ENCODE assay signal across 26 mouse cellular contexts in genomic region chr5:102626671-102627070, GRCm38 (mm10).
DNase-seq lines count a peak whose midpoint lies in the region; ATAC-seq and TF ChIP-seq lines count a peak whose summit lies in the region.
"Had no signal": no experiment of that assay in that cellular context is flagged by ENCODE, and none has a peak within 500 bp of the region (broad histone marks: within the 10 kb centered on the region; RNA-seq: fewer than 3 reads in every experiment).

No protein-coding gene starts in this region.

- no peaks in the 10 kb centered on the region for H3K27me3 ChIP-seq in midbrain, embryonic 14.5 days (ENCODE audit: control insufficient read depth, insufficient read depth, low read length)
- H3K27me3 ChIP-seq: embryonic facial prominence, embryonic 13.5 days; forebrain, embryonic 12.5 days; forebrain, embryonic 15.5 days; heart, embryonic 12.5 days; heart, embryonic 15.5 days; hindbrain, embryonic 13.5 days had no signal

- ATAC-seq in midbrain, embryonic 14.5 days (ENCODE audit: low FRiP score, low TSS enrichment) = no peak
- ATAC-seq: CD4-positive, CD25-positive, alpha-beta regulatory T cell, adult 4 months; forebrain, embryonic 15.5 days had no signal

- no peak for TF ChIP-seq POLR2A in brain, embryonic 14.5 days (IDR thresholded peaks at IDR 0.05; ENCODE audit: borderline replicate concordance, extremely low read depth, insufficient read depth, insufficient read length, poor library complexity, severe bottlenecking)

- H3K4me3 ChIP-seq in midbrain, embryonic 14.5 days (replicated peaks; ENCODE audit: low read depth, low read length) = no peak overlapping the region
- H3K4me3 ChIP-seq: embryonic facial prominence, embryonic 10.5 days; embryonic facial prominence, embryonic 13.5 days; erythroblast, embryonic 14.5 days; forebrain, embryonic 12.5 days; forebrain, embryonic 15.5 days; heart, embryonic 12.5 days; heart, embryonic 15.5 days; hindbrain, embryonic 10.5 days; hindbrain, embryonic 13.5 days had no signal

- 75% methylated on average over 2 of the region's 2 CpGs for WGBS in midbrain, embryonic 14.5 days

- H3K36me3 ChIP-seq in midbrain, embryonic 14.5 days (ENCODE audit: control insufficient read depth, insufficient read depth, low read length) = no peaks in the 10 kb centered on the region
- H3K36me3 ChIP-seq: embryonic facial prominence, embryonic 10.5 days; embryonic facial prominence, embryonic 13.5 days; forebrain, embryonic 12.5 days; forebrain, embryonic 15.5 days; heart, embryonic 12.5 days; heart, embryonic 15.5 days; hindbrain, embryonic 10.5 days; hindbrain, embryonic 13.5 days had no signal

- H3K9me3 ChIP-seq in midbrain, embryonic 14.5 days (ENCODE audit: control insufficient read depth, low read length) = no peaks in the 10 kb centered on the region
- H3K9me3 ChIP-seq: embryonic facial prominence, embryonic 10.5 days; embryonic facial prominence, embryonic 13.5 days; forebrain, embryonic 12.5 days; forebrain, embryonic 15.5 days; heart, embryonic 12.5 days; heart, embryonic 15.5 days; hindbrain, embryonic 10.5 days; hindbrain, embryonic 13.5 days had no signal

- no peak overlapping the region for H3K9ac ChIP-seq in midbrain, embryonic 14.5 days (replicated peaks; ENCODE audit: low read length)
- H3K9ac ChIP-seq: embryonic facial prominence, embryonic 13.5 days; forebrain, embryonic 12.5 days; forebrain, embryonic 15.5 days; heart, embryonic 12.5 days; heart, embryonic 15.5 days; hindbrain, embryonic 13.5 days had no signal

- peak; percentile 35 for DNase-seq in kidney, adult 9 months
- no peak for DNase-seq in kidney, adult 11 months
- DNase-seq in kidney, postnatal 14 days = peak; percentile 43
- no peak for DNase-seq in kidney, adult 18-20 months
- peak; percentile 23 for DNase-seq in brain, embryonic 14.5 days (ENCODE audit: low read depth)
- DNase-seq in midbrain, embryonic 14.5 days = no peak
- DNase-seq: adrenal gland, adult 2 months; adrenal gland, postnatal 14 days; cerebellum, adult 11-12 months; cerebellum, adult 8-10 months; cerebellum, postnatal 36 days; embryo, embryonic 11 days; gastrocnemius, postnatal 25 days; heart, adult 18-20 months; heart, postnatal 10 days; heart, postnatal 36 days had no signal

- H3K4me1 ChIP-seq in midbrain, embryonic 14.5 days (ENCODE audit: control insufficient read depth, insufficient read depth, low read length) = no peaks in the 10 kb centered on the region
- H3K4me1 ChIP-seq: forebrain, embryonic 12.5 days; forebrain, embryonic 15.5 days; hindbrain, embryonic 10.5 days had no signal

- no peak overlapping the region for H3K4me2 ChIP-seq in midbrain, embryonic 14.5 days (ENCODE audit: low read length)
- H3K4me2 ChIP-seq: embryonic facial prominence, embryonic 13.5 days; forebrain, embryonic 12.5 days; forebrain, embryonic 15.5 days; heart, embryonic 12.5 days; heart, embryonic 15.5 days; hindbrain, embryonic 13.5 days had no signal

- no peak for TF ChIP-seq CTCF in brain, embryonic 14.5 days (IDR thresholded peaks at IDR 0.05; ENCODE audit: borderline replicate concordance, extremely low read depth, insufficient read depth, insufficient read length)

- no peak overlapping the region for H3K27ac ChIP-seq in midbrain, embryonic 14.5 days (replicated peaks; ENCODE audit: low read depth, low read length)
- H3K27ac ChIP-seq: embryonic facial prominence, embryonic 10.5 days; embryonic facial prominence, embryonic 13.5 days; forebrain, embryonic 12.5 days; forebrain, embryonic 15.5 days; heart, embryonic 15.5 days; hindbrain, embryonic 10.5 days; hindbrain, embryonic 13.5 days had no signal

Comparison
In these comparisons a context has a peak if more than half of its experiments do, and no peak if none do; other contexts are left out.
1. DNase-seq: peak in kidney, adult 9 months (single experiment), kidney, postnatal 14 days (single experiment) and brain, embryonic 14.5 days (single experiment); none in kidney, adult 11 months (single experiment), kidney, adult 18-20 months (single experiment) and midbrain, embryonic 14.5 days (single experiment).